Mouse (Mus musculus): ENCODE data around the gene Mob4. TPM values are rescaled to one million over a fixed set of nuclear protein-coding genes. Genes with fewer than 3 reads are reported as not detected.

Gene Mob4
- polyA plus RNA-seq, 1 experiment from 2014 or later = 173 TPM

- 13% methylated on average over 8 of the region's 8 CpGs for WGBS
- no peak for DNase-seq (ENCODE audit: low spot score)
- Histone ChIP-seq H3K4me1 (ENCODE audit: control insufficient read depth, insufficient read depth, low read length) (0 out of 2 replicates have a peak, but pooled peaks cover 15% of the 10 kb centered on the region), H3K27ac (ENCODE audit: low read depth, low read length) (no peak overlapping the region), H3K36me3 (ENCODE audit: control insufficient read depth, insufficient read depth, low read length) (no peaks in the 10 kb centered on the region), H3K4me3 (ENCODE audit: low read depth, low read length) (peak overlapping the region; percentile 19), H3K9ac (ENCODE audit: low read length) (peak overlapping the region; percentile 46; the same call in 1 of the 2 replicates), H3K27me3 (replicated peaks; ENCODE audit: control insufficient read depth, insufficient read depth, low read length) (no peaks in the 10 kb centered on the region), H3K9me3 (replicated peaks; ENCODE audit: control insufficient read depth, low read length) (no peaks in the 10 kb centered on the region), H3K4me2 (ENCODE audit: low read length) (peak overlapping the region; percentile 44)
- peak; percentile 68 for ATAC-seq
These were observed 61.0 kb downstream of the Mob4 start for GRCm38 (mm10) chr1:55192015-55192414.

- H3K27ac ChIP-seq (ENCODE audit: low read depth, low read length) = no peak overlapping the region
- no peaks in the 10 kb centered on the region for H3K27me3 ChIP-seq (replicated peaks; ENCODE audit: control insufficient read depth, insufficient read depth, low read length)
- no peak overlapping the region for H3K9ac ChIP-seq (ENCODE audit: low read length)
- no peaks in the 10 kb centered on the region for H3K36me3 ChIP-seq (ENCODE audit: control insufficient read depth, insufficient read depth, low read length)
- whole genome bisulfite sequencing = 59% methylated on average over 3 of the region's 3 CpGs
- no peak overlapping the region for H3K4me2 ChIP-seq (ENCODE audit: low read length)
- no peaks in the 10 kb centered on the region for H3K9me3 ChIP-seq (replicated peaks; ENCODE audit: control insufficient read depth, low read length)
- ATAC-seq = no peak
- no peak overlapping the region for H3K4me3 ChIP-seq (ENCODE audit: low read depth, low read length)
- H3K4me1 ChIP-seq (ENCODE audit: control insufficient read depth, insufficient read depth, low read length) = 0 out of 2 replicates have a peak, but pooled peaks cover 13% of the 10 kb centered on the region
- DNase-seq (ENCODE audit: low spot score) = no peak
These were observed 61.8 kb downstream of the Mob4 start for GRCm38 (mm10) chr1:55192824-55193223.

DNA sequence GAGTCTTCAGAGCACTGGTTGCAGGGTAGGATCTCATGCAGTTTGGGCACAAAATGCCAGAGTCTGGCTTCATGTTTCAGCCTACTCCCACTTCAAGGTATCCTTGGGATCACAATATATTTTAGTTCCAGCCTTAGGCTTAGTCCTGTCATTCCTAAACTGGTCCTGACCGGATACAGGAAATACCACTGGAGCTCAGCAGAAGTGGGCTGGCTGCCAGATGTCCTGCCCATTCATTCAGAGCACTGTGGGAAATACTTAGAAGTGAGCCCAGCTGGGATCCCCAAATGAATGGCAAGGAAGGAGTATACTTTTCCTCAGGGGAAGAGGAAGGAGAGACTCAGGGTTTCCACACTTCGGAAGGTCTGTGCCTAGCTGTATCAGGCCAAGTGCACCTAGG is 62.3 kb downstream of the Mob4 start:
- Histone ChIP-seq H3K9ac (ENCODE audit: low read length) (no peak overlapping the region), H3K36me3 (ENCODE audit: control insufficient read depth, insufficient read depth, low read length) (no peaks in the 10 kb centered on the region), H3K4me3 (ENCODE audit: low read depth, low read length) (no peak overlapping the region), H3K9me3 (replicated peaks; ENCODE audit: control insufficient read depth, low read length) (no peaks in the 10 kb centered on the region), H3K27ac (ENCODE audit: low read depth, low read length) (no peak overlapping the region), H3K27me3 (replicated peaks; ENCODE audit: control insufficient read depth, insufficient read depth, low read length) (no peaks in the 10 kb centered on the region), H3K4me1 (ENCODE audit: control insufficient read depth, insufficient read depth, low read length) (0 out of 2 replicates have a peak, but pooled peaks cover 13% of the 10 kb centered on the region), H3K4me2 (ENCODE audit: low read length) (no peak overlapping the region)
- ATAC-seq (peak; percentile 66), DNase-seq (ENCODE audit: low spot score) (peak; percentile 72)
- WGBS = 17% methylated on average over 2 of the region's 2 CpGs

DNA sequence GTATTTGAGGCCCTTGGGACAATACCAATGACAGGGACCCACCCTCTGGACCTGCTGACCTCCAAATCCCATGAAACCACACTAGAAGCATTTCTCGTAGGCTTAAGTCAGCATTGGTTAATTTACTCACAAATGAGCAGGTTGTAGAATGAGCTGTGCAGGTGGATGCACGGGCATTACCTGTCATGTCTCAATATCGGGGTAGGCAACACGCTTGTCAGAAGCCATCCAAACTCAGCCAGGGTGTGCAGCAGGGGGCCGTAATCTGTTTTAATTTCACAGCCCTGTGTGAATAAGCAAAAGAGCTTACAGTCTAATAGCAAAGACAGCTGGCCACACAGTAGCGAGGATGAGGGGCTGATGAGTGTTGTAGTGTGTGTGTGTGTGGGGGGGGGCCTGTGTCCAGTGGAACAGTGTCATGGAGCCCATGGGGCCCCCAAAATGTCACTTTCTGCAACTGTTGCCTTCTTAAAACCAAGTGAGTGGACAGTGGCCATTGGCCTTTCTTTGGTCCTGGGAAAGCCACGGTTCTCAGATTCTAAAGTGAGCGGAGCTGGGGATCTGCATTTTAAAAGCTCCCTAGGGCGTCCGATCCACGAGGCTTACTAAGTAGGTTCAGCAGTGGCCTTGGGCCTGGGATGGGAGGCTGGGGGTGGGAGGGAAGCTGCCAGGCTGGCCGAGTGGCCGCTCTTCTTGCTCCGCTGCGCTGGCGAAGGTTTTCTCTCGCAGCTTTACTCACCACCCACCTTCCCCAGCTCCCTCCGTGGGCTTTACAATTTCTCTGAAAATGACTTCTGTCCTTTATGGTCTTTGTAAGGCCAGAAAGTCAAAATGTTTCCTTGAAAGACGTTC is 63.3 kb downstream of the Mob4 start:
- DNase-seq (ENCODE audit: low spot score) (no peak), ATAC-seq (no peak)
- H3K27me3 ChIP-seq (replicated peaks; ENCODE audit: control insufficient read depth, insufficient read depth, low read length) = no peaks in the 10 kb centered on the region
- 23% methylated on average over 19 of the region's 19 CpGs for WGBS
- H3K4me3 ChIP-seq (ENCODE audit: low read depth, low read length) = no peak overlapping the region
- H3K9me3 ChIP-seq (replicated peaks; ENCODE audit: control insufficient read depth, low read length) = no peaks in the 10 kb centered on the region
- 0 out of 2 replicates have a peak, but pooled peaks cover 13% of the 10 kb centered on the region for H3K4me1 ChIP-seq (ENCODE audit: control insufficient read depth, insufficient read depth, low read length)
- no peak overlapping the region for H3K4me2 ChIP-seq (ENCODE audit: low read length)
- no peak overlapping the region for H3K27ac ChIP-seq (ENCODE audit: low read depth, low read length)
- H3K36me3 ChIP-seq (ENCODE audit: control insufficient read depth, insufficient read depth, low read length) = no peaks in the 10 kb centered on the region
- H3K9ac ChIP-seq (ENCODE audit: low read length) = no peak overlapping the region

GRCm38 (mm10) chr1:55195021-55195420 is 64.0 kb downstream of the Mob4 start:
- Histone ChIP-seq H3K27ac (ENCODE audit: low read depth, low read length) (no peak overlapping the region), H3K4me3 (ENCODE audit: low read depth, low read length) (no peak overlapping the region), H3K27me3 (replicated peaks; ENCODE audit: control insufficient read depth, insufficient read depth, low read length) (no peaks in the 10 kb centered on the region), H3K9ac (ENCODE audit: low read length) (no peak overlapping the region), H3K4me1 (ENCODE audit: control insufficient read depth, insufficient read depth, low read length) (0 out of 2 replicates have a peak, but pooled peaks cover 13% of the 10 kb centered on the region), H3K9me3 (replicated peaks; ENCODE audit: control insufficient read depth, low read length) (no peaks in the 10 kb centered on the region), H3K4me2 (ENCODE audit: low read length) (no peak overlapping the region), H3K36me3 (ENCODE audit: control insufficient read depth, insufficient read depth, low read length) (no peaks in the 10 kb centered on the region)
- ATAC-seq (no peak; the same call in 1 of the 2 replicates), DNase-seq (ENCODE audit: low spot score) (no peak)
- WGBS = 42% methylated on average over 4 of the region's 4 CpGs

- Histone ChIP-seq H3K27ac (ENCODE audit: low read depth, low read length) (no peak overlapping the region), H3K9ac (ENCODE audit: low read length) (no peak overlapping the region), H3K4me2 (ENCODE audit: low read length) (no peak overlapping the region), H3K9me3 (replicated peaks; ENCODE audit: control insufficient read depth, low read length) (no peaks in the 10 kb centered on the region), H3K36me3 (ENCODE audit: control insufficient read depth, insufficient read depth, low read length) (no peaks in the 10 kb centered on the region), H3K27me3 (replicated peaks; ENCODE audit: control insufficient read depth, insufficient read depth, low read length) (no peaks in the 10 kb centered on the region), H3K4me1 (ENCODE audit: control insufficient read depth, insufficient read depth, low read length) (0 out of 2 replicates have a peak, but pooled peaks cover 13% of the 10 kb centered on the region), H3K4me3 (ENCODE audit: low read depth, low read length) (no peak overlapping the region)
- ATAC-seq = no peak
- 52% methylated on average over 6 of the region's 6 CpGs for WGBS
- DNase-seq (ENCODE audit: low spot score) = no peak
These were observed 65.4 kb downstream of the Mob4 start for GRCm38 (mm10) chr1:55196327-55197003.

DNA sequence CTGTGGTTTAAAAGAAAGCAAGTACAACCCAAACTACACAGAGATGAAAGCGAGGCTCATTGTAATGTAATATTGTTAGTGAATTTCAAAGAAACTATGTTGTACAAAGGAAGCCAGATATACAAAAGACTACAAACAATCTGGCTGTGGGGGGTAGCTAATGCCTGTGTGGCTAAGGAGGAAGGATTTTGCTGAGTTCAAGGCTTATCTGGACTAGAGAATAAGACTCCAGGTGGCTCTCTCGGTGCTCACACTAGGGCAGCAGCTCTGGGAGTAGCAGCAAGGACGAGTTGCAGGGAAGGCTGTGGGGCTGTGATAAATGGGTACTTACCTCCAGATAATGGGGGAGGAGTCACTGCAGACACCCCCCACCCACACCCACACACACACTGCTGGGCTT is 67.7 kb downstream of the Mob4 start:
- Histone ChIP-seq H3K27ac (ENCODE audit: low read depth, low read length) (no peak overlapping the region), H3K4me3 (ENCODE audit: low read depth, low read length) (no peak overlapping the region), H3K36me3 (ENCODE audit: control insufficient read depth, insufficient read depth, low read length) (no peaks in the 10 kb centered on the region), H3K9me3 (replicated peaks; ENCODE audit: control insufficient read depth, low read length) (no peaks in the 10 kb centered on the region), H3K4me2 (ENCODE audit: low read length) (no peak overlapping the region), H3K4me1 (ENCODE audit: control insufficient read depth, insufficient read depth, low read length) (0 out of 2 replicates have a peak, but pooled peaks cover 6% of the 10 kb centered on the region), H3K9ac (ENCODE audit: low read length) (no peak overlapping the region), H3K27me3 (replicated peaks; ENCODE audit: control insufficient read depth, insufficient read depth, low read length) (no peaks in the 10 kb centered on the region)
- ATAC-seq (no peak), DNase-seq (ENCODE audit: low spot score) (no peak)
- 2% methylated on average over 3 of the region's 3 CpGs for WGBS

DNA sequence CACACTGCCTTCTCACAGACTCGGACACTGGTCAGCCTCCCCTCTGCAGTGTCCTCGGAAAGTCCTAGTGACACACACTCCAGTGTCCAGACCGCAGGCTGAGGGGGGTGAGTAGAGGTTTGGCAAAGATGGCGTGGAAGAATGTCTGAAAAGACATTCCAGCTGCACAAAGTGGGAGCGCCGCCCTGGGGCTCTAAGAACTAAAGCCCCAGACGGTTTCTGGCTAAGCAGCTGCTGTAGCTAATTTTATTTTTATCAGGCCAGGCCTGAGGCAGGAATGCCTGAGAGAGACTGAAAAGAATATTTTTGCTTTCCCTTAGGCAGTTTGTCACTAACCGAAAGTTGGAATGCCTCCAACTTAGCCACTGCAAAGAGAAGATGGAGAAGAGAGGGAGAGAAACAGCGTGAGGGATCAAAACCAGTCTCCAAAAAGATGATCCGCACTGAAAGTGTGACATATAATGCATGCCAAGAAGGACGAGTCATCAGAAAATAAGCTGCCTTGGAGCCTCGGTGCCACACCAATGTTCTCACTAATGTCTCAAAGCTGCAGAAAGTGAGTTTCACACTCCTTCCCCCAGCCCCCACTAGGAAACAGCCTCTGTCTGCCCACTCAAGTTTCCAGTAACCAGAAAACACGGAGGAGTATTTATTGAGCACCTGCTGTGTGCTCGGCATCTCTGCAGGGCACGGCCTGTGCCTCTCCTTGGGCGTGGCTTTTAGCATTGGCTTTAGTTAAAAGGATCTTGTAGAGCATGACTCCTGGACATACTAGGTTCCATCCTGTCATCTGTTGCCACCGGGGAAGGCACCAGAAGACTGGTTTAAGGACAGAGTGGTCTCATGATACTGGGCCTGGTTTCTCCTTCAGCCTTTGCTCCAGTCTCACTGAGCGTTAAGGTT is 71.1 kb downstream of the Mob4 start:
- 56% methylated on average over 18 of the region's 18 CpGs for WGBS
- no peak overlapping the region for H3K4me2 ChIP-seq (ENCODE audit: low read length)
- H3K9me3 ChIP-seq (replicated peaks; ENCODE audit: control insufficient read depth, low read length) = no peaks in the 10 kb centered on the region
- no peaks in the 10 kb centered on the region for H3K27me3 ChIP-seq (replicated peaks; ENCODE audit: control insufficient read depth, insufficient read depth, low read length)
- no peak overlapping the region for H3K9ac ChIP-seq (ENCODE audit: low read length)
- peaks cover 3% of the 10 kb centered on the region; the same call in 1 of the 2 replicates for H3K4me1 ChIP-seq (ENCODE audit: control insufficient read depth, insufficient read depth, low read length)
- H3K27ac ChIP-seq (ENCODE audit: low read depth, low read length) = no peak overlapping the region; the same call in 1 of the 2 replicates
- H3K36me3 ChIP-seq (ENCODE audit: control insufficient read depth, insufficient read depth, low read length) = no peaks in the 10 kb centered on the region
- ATAC-seq = peak; percentile 51; the same call in 1 of the 2 replicates
- H3K4me3 ChIP-seq (ENCODE audit: low read depth, low read length) = no peak overlapping the region
- DNase-seq (ENCODE audit: low spot score) = peak; percentile 59

All from forebrain, embryonic 14.5 days (tissue).